ENCODE assay signal across 22 mouse cellular contexts in the genomic region with DNA sequence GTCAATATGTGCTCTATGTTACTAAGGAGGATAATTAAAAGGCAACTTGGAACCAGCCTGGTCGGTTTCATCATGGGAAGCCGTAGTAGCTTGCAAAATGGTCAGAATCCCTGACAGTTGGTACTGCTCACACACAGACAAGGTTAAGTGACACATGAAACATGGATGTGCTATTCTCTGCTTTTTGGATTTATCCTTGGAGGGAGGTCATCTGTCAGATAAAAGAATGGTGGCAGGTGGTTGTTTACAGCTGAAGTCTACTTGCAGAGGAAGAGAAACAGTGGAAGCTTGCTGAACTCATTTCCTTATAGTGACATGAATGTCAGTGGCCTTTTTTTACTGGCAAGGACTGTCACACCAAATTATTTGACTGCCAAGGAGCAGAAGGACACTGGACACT. TPM values are rescaled to one million over a fixed set of nuclear protein-coding genes. Genes with fewer than 3 reads are reported as not detected.
DNase-seq lines count a peak whose midpoint lies in the region; ATAC-seq lines count a peak whose summit lies in the region.
"Had no signal": no experiment of that assay in that cellular context is flagged by ENCODE, and none has a peak within 500 bp of the region (broad histone marks: within the 10 kb centered on the region; RNA-seq: fewer than 3 reads in every experiment).

No protein-coding gene starts in this region.

- no peak overlapping the region for H3K4me2 ChIP-seq in heart, embryonic 12.5 days
- H3K4me2 ChIP-seq: embryonic facial prominence, embryonic 15.5 days; heart, embryonic 15.5 days; hindbrain, embryonic 13.5 days had no signal

- no peak overlapping the region for H3K27ac ChIP-seq in heart, embryonic 12.5 days (ENCODE audit: poor library complexity, severe bottlenecking)
- H3K27ac ChIP-seq: embryonic facial prominence, embryonic 15.5 days; forebrain, embryonic 10.5 days; heart, embryonic 10.5 days; heart, embryonic 15.5 days; hindbrain, embryonic 13.5 days had no signal

- H3K36me3 ChIP-seq in heart, embryonic 12.5 days: no peaks in the 10 kb centered on the region
- H3K36me3 ChIP-seq: embryonic facial prominence, embryonic 15.5 days; forebrain, embryonic 10.5 days; heart, embryonic 10.5 days; heart, embryonic 15.5 days; hindbrain, embryonic 13.5 days had no signal

- no peaks in the 10 kb centered on the region for H3K27me3 ChIP-seq in heart, embryonic 12.5 days (replicated peaks)
- H3K27me3 ChIP-seq: embryonic facial prominence, embryonic 15.5 days; heart, embryonic 15.5 days; hindbrain, embryonic 13.5 days had no signal

- H3K4me3 ChIP-seq in heart, embryonic 12.5 days: no peak overlapping the region
- H3K4me3 ChIP-seq: embryonic facial prominence, embryonic 15.5 days; erythroblast, embryonic 14.5 days; forebrain, embryonic 10.5 days; heart, embryonic 10.5 days; heart, embryonic 15.5 days; hindbrain, embryonic 13.5 days had no signal

- no peaks in the 10 kb centered on the region for H3K4me1 ChIP-seq in heart, embryonic 12.5 days (replicated peaks)
- H3K4me1 ChIP-seq: embryonic facial prominence, embryonic 15.5 days; forebrain, embryonic 10.5 days; heart, embryonic 10.5 days; heart, embryonic 15.5 days; hindbrain, embryonic 13.5 days had no signal

- H3K9me3 ChIP-seq in heart, embryonic 12.5 days (replicated peaks): no peaks in the 10 kb centered on the region
- H3K9me3 ChIP-seq: embryonic facial prominence, embryonic 15.5 days; forebrain, embryonic 10.5 days; heart, embryonic 10.5 days; heart, embryonic 15.5 days; hindbrain, embryonic 13.5 days had no signal

- 88% methylated on average over 2 of the region's 2 CpGs for WGBS in heart, embryonic 12.5 days

- ATAC-seq in heart, embryonic 12.5 days (ENCODE audit: insufficient number of reproducible peaks, low FRiP score): no peak
- ATAC-seq: forebrain, embryonic 14.5 days; intestine, embryonic 16.5 days had no signal

- H3K9ac ChIP-seq in heart, embryonic 12.5 days: no peak overlapping the region
- H3K9ac ChIP-seq: embryonic facial prominence, embryonic 15.5 days; heart, embryonic 15.5 days; hindbrain, embryonic 13.5 days had no signal

- DNase-seq in adrenal gland, postnatal 14 days: peak; percentile 6
- DNase-seq in adrenal gland, adult 8-10 months: no peak
- peak; percentile 28 to 50 for DNase-seq in cerebellum, adult 18-20 months
- DNase-seq in cerebellum, adult 9-11 months: peak; percentile 54
- DNase-seq in left cerebral cortex, adult 9 months (ENCODE audit: low spot score in 2 of 2): no peak
- DNase-seq in ovary, postnatal 10 days (ENCODE audit: low spot score): no peak
- DNase-seq: embryo, embryonic 11 days; gastrocnemius, postnatal 10 days; heart, adult 18-20 months; heart, postnatal 14 days; kidney, adult 2 months had no signal

RNA-seq across cellular contexts. Expression of a gene that starts 32.5 kb away (rescaled TPM):
- 0.15 and 2.4 TPM in 2 replicates for total RNA-seq in adrenal gland, postnatal 14 days (2021)
- 1 to 10 TPM; 1.9 to 3.9 (median 2.2) TPM for total RNA-seq in adrenal gland, adult 8-10 months (2022)
- polyA plus RNA-seq in heart, embryonic 12.5 days (2016; fragmentation: Nextera tagmentation; extraction: Ambion mirVana): 1.3 and 1.6 TPM in 2 replicates
- total RNA-seq: gastrocnemius, postnatal 10 days; MEL had no signal
- polyA plus RNA-seq: C2C12; erythroblast, embryonic 14.5 days had no signal

Comparison
In these comparisons a context has a peak if more than half of its experiments do, and no peak if none do; other contexts are left out.
1. DNase-seq: peak in adrenal gland, postnatal 14 days (single experiment), cerebellum, adult 18-20 months (2 of 2) and cerebellum, adult 9-11 months (single experiment); none in adrenal gland, adult 8-10 months (single experiment), left cerebral cortex, adult 9 months (0 of 2) and ovary, postnatal 10 days (single experiment).